In genomic region chr7:142444171-142444570, GRCm38 (mm10) we compare ENCODE assay signal across 25 mouse cellular contexts. TPM values are rescaled to one million over a fixed set of nuclear protein-coding genes. Genes with fewer than 3 reads are reported as not detected.
A peak's percentile ranks its signal among the peaks of the same experiment; 100 is the strongest.
DNase-seq lines count a peak whose midpoint lies in the region; TF ChIP-seq lines count a peak whose summit lies in the region.
"Had no signal": no experiment of that assay in that cellular context is flagged by ENCODE, and none has a peak within 500 bp of the region (broad histone marks: within the 10 kb centered on the region; RNA-seq: fewer than 3 reads in every experiment).

No protein-coding gene starts in this region.

- no peak overlapping the region for H3ac ChIP-seq in myocyte (ENCODE audit: control insufficient read depth, insufficient read length)

- intact Hi-C loops in heart, postnatal 25 days (cut with DNase I): loop anchor here (5.0 kb wide), 1 partner anchor 33 kb away; no protein-coding TSS in a partner anchor

- no peaks in the 10 kb centered on the region for H3K36me3 ChIP-seq in myocyte (ENCODE audit: control insufficient read depth, insufficient read depth)
- H3K36me3 ChIP-seq: embryonic facial prominence, embryonic 15.5 days; forebrain, embryonic 10.5 days; G1E; hindbrain, embryonic 10.5 days had no signal

- H3K4me2 ChIP-seq in myocyte (ENCODE audit: low read depth): peak overlapping the region; percentile 82
- H3K4me2 ChIP-seq: embryonic facial prominence, embryonic 15.5 days; hindbrain, embryonic 14.5 days had no signal

- peak; percentile 3 for DNase-seq in adrenal gland, postnatal 14 days
- DNase-seq in adrenal gland, adult 2 months: no peak
- peak; percentile 91 for DNase-seq in heart, adult 11 months
- DNase-seq in heart, postnatal 25 days (ENCODE audit: low spot score): no peak
- DNase-seq in thymus, postnatal 4 days: peak; percentile 7
- DNase-seq in thymus, postnatal 14 days: no peak
- DNase-seq in kidney, postnatal 25 days: no peak
- DNase-seq: adrenal gland, postnatal 25 days; cerebellum, adult 11 months; cerebellum, adult 8-10 months; cerebellum, postnatal 25 days; gastrocnemius, postnatal 10 days; heart, postnatal 10 days had no signal

- no peaks in the 10 kb centered on the region for H3K27me3 ChIP-seq in myocyte (ENCODE audit: control insufficient read depth, insufficient read depth, insufficient read length)
- H3K27me3 ChIP-seq: embryonic facial prominence, embryonic 15.5 days had no signal

- H3K4me3 ChIP-seq in myocyte: peak overlapping the region; percentile 26
- H3K4me3 ChIP-seq: embryonic facial prominence, embryonic 15.5 days; erythroblast, embryonic 14.5 days; forebrain, embryonic 10.5 days; hindbrain, embryonic 10.5 days had no signal

- H3K79me2 ChIP-seq in myocyte (ENCODE audit: control insufficient read depth, insufficient read depth): no peaks in the 10 kb centered on the region

- TF ChIP-seq POLR2A in myocyte (IDR thresholded peaks at IDR 0.05; ENCODE audit: insufficient read length, low read depth): no peak

TF ChIP-seq in myocyte, 11 proteins besides CTCF, POLR2A, EP300 and RAD21:
- TF ChIP-seq MYOG (IDR thresholded peaks at IDR 0.05; ENCODE audit: control insufficient read depth in 1 of 3, insufficient read depth in 1 of 3, insufficient read length in 2 of 3, low read depth in 2 of 3): no peak
- peak; percentile 44 for TF ChIP-seq POLR2AphosphoS2 (IDR thresholded peaks at IDR 0.05; ENCODE audit: insufficient read length, low read depth)

RNA-seq across cellular contexts. Expression of gene Tnni2, which starts 2.6 kb away (rescaled TPM):
- total RNA-seq in adrenal gland, postnatal 14 days (2021): 0.56 and 0.67 TPM in 2 replicates
- under 1 TPM; 0.62 to 0.63 TPM for total RNA-seq in adrenal gland, adult 2 months (2021)
- 0.15 TPM in 1 of 2 replicates, not detected in the other for polyA plus RNA-seq in adrenal gland, adult 2 months (2012; rRNA removed)
- 1 to 10 TPM; 4.4 to 7.1 TPM for total RNA-seq in heart, postnatal 25 days (2021)
- 3,238 TPM for polyA plus RNA-seq in myocyte (2012; fragmentation: generic; extraction: Trizol)
- total RNA-seq: adrenal gland, postnatal 25 days had no signal
- polyA plus RNA-seq: CD4-positive, CD25-positive, alpha-beta regulatory T cell, adult 4 months; erythroblast, embryonic 14.5 days had no signal

RNA-seq across cellular contexts. Expression of gene Syt8, which starts 9.5 kb away (rescaled TPM):
- total RNA-seq in adrenal gland, postnatal 14 days (2021): not detected in 2 replicates
- not detected for total RNA-seq in adrenal gland, adult 2 months (2021)
- 0.16 and 0.20 TPM in 2 replicates for polyA plus RNA-seq in adrenal gland, adult 2 months (2012; rRNA removed)
- total RNA-seq in heart, postnatal 25 days (2021): not detected
- polyA plus RNA-seq in myocyte (2012; fragmentation: generic; extraction: Trizol): 14.5 TPM
- total RNA-seq: adrenal gland, postnatal 25 days; granulocyte monocyte progenitor cell, adult 5-6 weeks; heart, postnatal 10 days had no signal
- polyA plus RNA-seq: CD4-positive, CD25-positive, alpha-beta regulatory T cell, adult 4 months; embryonic facial prominence, embryonic 11.5 days; erythroblast, embryonic 14.5 days; forebrain, embryonic 10.5 days; forebrain, embryonic 14.5 days; G1E; heart, embryonic 14.5 days; hindbrain, embryonic 10.5 days; hindbrain, embryonic 14.5 days had no signal

RNA-seq across cellular contexts. Expression of gene Lsp1, which starts 16.4 kb away (rescaled TPM):
- total RNA-seq in adrenal gland, postnatal 14 days (2021): 20.4 and 52.3 TPM in 2 replicates
- 10 to 100 TPM; 20.9 to 28.7 TPM for total RNA-seq in adrenal gland, adult 2 months (2021)
- polyA plus RNA-seq in adrenal gland, adult 2 months (2012; rRNA removed): 22.2 and 25.1 TPM in 2 replicates
- total RNA-seq in heart, postnatal 25 days (2021): 10 to 100 TPM; 43.7 to 48.1 TPM
- 298 TPM for polyA plus RNA-seq in myocyte (2012; fragmentation: generic; extraction: Trizol)

RNA-seq across cellular contexts. Expression of gene Tnnt3, which starts 54.5 kb away (rescaled TPM):
- 1.1 and 1.8 TPM in 2 replicates for total RNA-seq in adrenal gland, postnatal 14 days (2021)
- total RNA-seq in adrenal gland, adult 2 months (2021): not detected
- 0.52 TPM in 1 of 2 replicates, not detected in the other for polyA plus RNA-seq in adrenal gland, adult 2 months (2012; rRNA removed)
- total RNA-seq in heart, postnatal 25 days (2021): 1 to 10 TPM in 1 of 2 experiments, not detected in 1; 2.0 TPM
- polyA plus RNA-seq in myocyte (2012; fragmentation: generic; extraction: Trizol): 2,107 TPM
- total RNA-seq: adrenal gland, postnatal 25 days; G1E; granulocyte monocyte progenitor cell, adult 5-6 weeks had no signal
- polyA plus RNA-seq: erythroblast, embryonic 14.5 days; G1E had no signal

RNA-seq across cellular contexts. Expression of gene Ctsd, which starts 56.3 kb away (rescaled TPM):
- total RNA-seq in adrenal gland, postnatal 14 days (2021): 678 and 680 TPM in 2 replicates
- 1,000 to 10,000 TPM in 1 of 2 experiments, 100 to 1,000 TPM in 1; 904 to 1,338 TPM for total RNA-seq in adrenal gland, adult 2 months (2021)
- polyA plus RNA-seq in adrenal gland, adult 2 months (2012; rRNA removed): 889 and 996 TPM in 2 replicates
- total RNA-seq in heart, postnatal 25 days (2021): 100 to 1,000 TPM; 692 to 727 TPM
- 887 TPM for polyA plus RNA-seq in myocyte (2012; fragmentation: generic; extraction: Trizol)

Comparison
In these comparisons a context has a peak if more than half of its experiments do, and no peak if none do; other contexts are left out.
1. DNase-seq: peak in adrenal gland, postnatal 14 days (single experiment), heart, adult 11 months (single experiment) and thymus, postnatal 4 days (single experiment); none in adrenal gland, adult 2 months (single experiment), heart, postnatal 25 days (single experiment), thymus, postnatal 14 days (single experiment) and kidney, postnatal 25 days (0 of 2).